Mouse (Mus musculus) megakaryocyte, embryonic 14.5 days (primary cell): ENCODE data around the gene Cmtm7.

Source experiments
- FLI1 ChIP-seq: IDR thresholded peaks from 2 replicates; pipeline ENCODE4 v1.6.1; 2012; ENCODE audit warnings: low read length, inconsistent platforms, mixed read lengths
- GATA1 ChIP-seq: IDR thresholded peaks from 3 replicates; pipeline ENCODE4 v1.6.1; 2012; ENCODE audit warnings: mixed read lengths, low read length, inconsistent platforms, borderline replicate concordance

GRCm38 (mm10) chr9:114810837-114811236, 29.2 kb upstream of the Cmtm7 start:
- no peak for TF ChIP-seq GATA1
- no peak for TF ChIP-seq FLI1
